Mouse (Mus musculus): ENCODE data around the gene Srsf10. TPM values are rescaled to one million over a fixed set of nuclear protein-coding genes. Genes with fewer than 3 reads are reported as not detected.

Gene Srsf10
- total and polyA plus RNA-seq, 2 experiments from 2014 or later = 61.0 to 147 TPM

GRCm38 (mm10) chr4:135899050-135899448, 43.5 kb downstream of the Srsf10 start:
- no peak overlapping the region for H3K9ac ChIP-seq (replicated peaks; ENCODE audit: low read length)
- H3K4me3 ChIP-seq (ENCODE audit: low read length) = no peak overlapping the region
- no peaks in the 10 kb centered on the region for H3K36me3 ChIP-seq (ENCODE audit: insufficient read depth, low read length)
- no peaks in the 10 kb centered on the region for H3K9me3 ChIP-seq (ENCODE audit: low read length)
- DNase-seq (ENCODE audit: low spot score) (no peak), ATAC-seq (no peak)
- H3K4me1 ChIP-seq (ENCODE audit: insufficient read depth, low read length) = no peaks in the 10 kb centered on the region
- no peaks in the 10 kb centered on the region for H3K27me3 ChIP-seq (ENCODE audit: insufficient read depth, low read length)
- H3K27ac ChIP-seq = no peak overlapping the region
- 90% methylated on average over 7 of the region's 7 CpGs for WGBS
- TF ChIP-seq CTCF (IDR thresholded peaks at IDR 0.05; ENCODE audit: low read depth) = no peak
- no peak overlapping the region for H3K4me2 ChIP-seq (ENCODE audit: low read depth, low read length)

- ATAC-seq (no peak), DNase-seq (ENCODE audit: low spot score) (no peak)
- H3K4me1 ChIP-seq (ENCODE audit: insufficient read depth, low read length) = no peaks in the 10 kb centered on the region
- H3K36me3 ChIP-seq (ENCODE audit: insufficient read depth, low read length) = no peaks in the 10 kb centered on the region
- no peak overlapping the region for H3K4me3 ChIP-seq (ENCODE audit: low read length)
- H3K4me2 ChIP-seq (ENCODE audit: low read depth, low read length) = no peak overlapping the region
- H3K9ac ChIP-seq (replicated peaks; ENCODE audit: low read length) = no peak overlapping the region
- no peak overlapping the region for H3K27ac ChIP-seq
- TF ChIP-seq CTCF (IDR thresholded peaks at IDR 0.05; ENCODE audit: low read depth) = no peak
- 81% methylated on average over 5 of the region's 5 CpGs for WGBS
- H3K27me3 ChIP-seq (ENCODE audit: insufficient read depth, low read length) = no peaks in the 10 kb centered on the region
- H3K9me3 ChIP-seq (ENCODE audit: low read length) = no peaks in the 10 kb centered on the region
Observed at GRCm38 (mm10) chr4:135900008-135900407, 44.5 kb downstream of the Srsf10 start.

- ATAC-seq = no peak
- DNase-seq (ENCODE audit: low spot score) = no peak
Observed at GRCm38 (mm10) chr4:135902606-135903242, 47.2 kb downstream of the Srsf10 start.

GRCm38 (mm10) chr4:135904810-135905209, 49.3 kb downstream of the Srsf10 start:
- 55% methylated on average over 1 of the region's 1 CpGs for WGBS
- no peak overlapping the region for H3K4me3 ChIP-seq (ENCODE audit: low read length)
- no peaks in the 10 kb centered on the region for H3K9me3 ChIP-seq (ENCODE audit: low read length)
- H3K36me3 ChIP-seq (ENCODE audit: insufficient read depth, low read length) = no peaks in the 10 kb centered on the region
- H3K4me2 ChIP-seq (ENCODE audit: low read depth, low read length) = no peak overlapping the region
- no peaks in the 10 kb centered on the region for H3K4me1 ChIP-seq (ENCODE audit: insufficient read depth, low read length)
- TF ChIP-seq CTCF (IDR thresholded peaks at IDR 0.05; ENCODE audit: low read depth) = no peak
- no peak overlapping the region for H3K9ac ChIP-seq (replicated peaks; ENCODE audit: low read length)
- no peaks in the 10 kb centered on the region for H3K27me3 ChIP-seq (ENCODE audit: insufficient read depth, low read length)
- DNase-seq (ENCODE audit: low spot score) = no peak
- no peak overlapping the region for H3K27ac ChIP-seq
- ATAC-seq = no peak

More at GRCm38 (mm10) chr4:135902606-135903242, 47.2 kb downstream of the Srsf10 start:
- H3K4me1 ChIP-seq (ENCODE audit: insufficient read depth, low read length) = no peaks in the 10 kb centered on the region
- H3K36me3 ChIP-seq (ENCODE audit: insufficient read depth, low read length) = no peaks in the 10 kb centered on the region
- H3K4me2 ChIP-seq (ENCODE audit: low read depth, low read length) = no peak overlapping the region
- H3K27me3 ChIP-seq (ENCODE audit: insufficient read depth, low read length) = no peaks in the 10 kb centered on the region
- H3K4me3 ChIP-seq (ENCODE audit: low read length) = no peak overlapping the region
- TF ChIP-seq CTCF (IDR thresholded peaks at IDR 0.05; ENCODE audit: low read depth) = no peak
- H3K9me3 ChIP-seq (ENCODE audit: low read length) = no peaks in the 10 kb centered on the region
- H3K9ac ChIP-seq (replicated peaks; ENCODE audit: low read length) = no peak overlapping the region
- 94% methylated on average over 4 of the region's 4 CpGs for WGBS
- H3K27ac ChIP-seq = no peak overlapping the region

GRCm38 (mm10) chr4:135906633-135907032, 51.1 kb downstream of the Srsf10 start:
- TF ChIP-seq CTCF (IDR thresholded peaks at IDR 0.05; ENCODE audit: low read depth) = no peak
- WGBS = 90% methylated on average over 3 of the region's 3 CpGs
- no peaks in the 10 kb centered on the region for H3K36me3 ChIP-seq (ENCODE audit: insufficient read depth, low read length)
- H3K9me3 ChIP-seq (ENCODE audit: low read length) = no peaks in the 10 kb centered on the region
- no peak overlapping the region for H3K27ac ChIP-seq
- no peak overlapping the region for H3K9ac ChIP-seq (replicated peaks; ENCODE audit: low read length)
- ATAC-seq (no peak), DNase-seq (ENCODE audit: low spot score) (no peak)
- H3K4me3 ChIP-seq (ENCODE audit: low read length) = no peak overlapping the region
- H3K4me2 ChIP-seq (ENCODE audit: low read depth, low read length) = no peak overlapping the region
- no peaks in the 10 kb centered on the region for H3K27me3 ChIP-seq (ENCODE audit: insufficient read depth, low read length)
- no peaks in the 10 kb centered on the region for H3K4me1 ChIP-seq (ENCODE audit: insufficient read depth, low read length)

- Histone ChIP-seq H3K9ac (replicated peaks; ENCODE audit: low read length) (no peak overlapping the region), H3K9me3 (ENCODE audit: low read length) (no peaks in the 10 kb centered on the region), H3K36me3 (ENCODE audit: insufficient read depth, low read length) (no peaks in the 10 kb centered on the region), H3K27me3 (ENCODE audit: insufficient read depth, low read length) (no peaks in the 10 kb centered on the region), H3K27ac (no peak overlapping the region), H3K4me2 (ENCODE audit: low read depth, low read length) (no peak overlapping the region), H3K4me3 (ENCODE audit: low read length) (no peak overlapping the region), H3K4me1 (ENCODE audit: insufficient read depth, low read length) (no peaks in the 10 kb centered on the region)
- no peak for TF ChIP-seq CTCF (IDR thresholded peaks at IDR 0.05; ENCODE audit: low read depth)
- no peak for DNase-seq (ENCODE audit: low spot score)
- WGBS = 77% methylated on average over 13 of the region's 13 CpGs
- ATAC-seq = no peak
Observed at GRCm38 (mm10) chr4:135909326-135910066, 53.9 kb downstream of the Srsf10 start.

GRCm38 (mm10) chr4:135911531-135911930, 56.0 kb downstream of the Srsf10 start:
- Histone ChIP-seq H3K27me3 (ENCODE audit: insufficient read depth, low read length) (no peaks in the 10 kb centered on the region), H3K36me3 (ENCODE audit: insufficient read depth, low read length) (no peaks in the 10 kb centered on the region), H3K4me2 (ENCODE audit: low read depth, low read length) (no peak overlapping the region), H3K4me3 (ENCODE audit: low read length) (no peak overlapping the region), H3K4me1 (ENCODE audit: insufficient read depth, low read length) (no peaks in the 10 kb centered on the region), H3K9me3 (ENCODE audit: low read length) (no peaks in the 10 kb centered on the region), H3K9ac (replicated peaks; ENCODE audit: low read length) (no peak overlapping the region), H3K27ac (no peak overlapping the region)
- no peak for TF ChIP-seq CTCF (IDR thresholded peaks at IDR 0.05; ENCODE audit: low read depth)
- ATAC-seq (no peak), DNase-seq (ENCODE audit: low spot score) (no peak)
- 56% methylated on average over 7 of the region's 7 CpGs for WGBS

All from hindbrain, postnatal 0 days (tissue).